Mouse (Mus musculus): ENCODE measurements at regions not wholly inside any gene's neighbourhood (a gene's known extent, or its start where the extent isn't known, plus 50 kb on each side); places are given as distances from the start of the nearest gene placed in this dataset.
A peak's percentile ranks its signal among the peaks of the same experiment; 100 is the strongest.
"Not testable (repeated sequence)": the region's sequence is repeated elsewhere in the genome, so short reads cannot be mapped to it uniquely, and the experiment has no call there.

GRCm38 (mm10) chr6:14632837-14633236 is 122.2 kb downstream of the Ppp1r3a start:
- no peak for DNase-seq
- intact Hi-C loops (cut with DNase I) = no loop called here

- intact Hi-C loops (cut with DNase I) = no loop called here
These were observed 123.2 kb downstream of the Ppp1r3a start for GRCm38 (mm10) chr6:14631719-14632445.

DNA sequence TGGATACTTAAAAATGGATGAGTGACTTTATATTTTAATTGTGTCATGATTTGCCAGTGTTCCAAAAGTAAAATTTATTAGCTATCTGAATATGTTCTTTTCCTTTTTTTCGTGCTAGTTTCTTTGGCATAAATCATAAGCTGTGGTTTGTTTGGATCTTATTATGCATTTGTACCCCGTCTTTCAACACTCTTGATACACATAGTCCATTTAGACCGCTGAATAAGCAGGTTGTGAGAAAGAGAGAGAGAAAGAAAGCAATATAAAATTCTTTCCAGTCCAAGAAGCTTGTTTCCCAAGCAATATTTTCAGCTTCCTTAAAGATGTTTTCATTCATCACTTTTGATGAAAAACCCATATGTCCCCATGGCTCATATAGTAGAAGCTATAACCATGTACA is 138.4 kb downstream of the Ppp1r3a start:
- intact Hi-C loops (cut with DNase I) = no loop called here
- no peak for DNase-seq

More at GRCm38 (mm10) chr6:14631719-14632445, 123.2 kb downstream of the Ppp1r3a start:
- no peak for DNase-seq

- intact Hi-C loops (cut with DNase I) = no loop called here
- DNase-seq = no peak
These were observed 147.0 kb downstream of the Ppp1r3a start for GRCm38 (mm10) chr6:14608076-14608475.

DNA sequence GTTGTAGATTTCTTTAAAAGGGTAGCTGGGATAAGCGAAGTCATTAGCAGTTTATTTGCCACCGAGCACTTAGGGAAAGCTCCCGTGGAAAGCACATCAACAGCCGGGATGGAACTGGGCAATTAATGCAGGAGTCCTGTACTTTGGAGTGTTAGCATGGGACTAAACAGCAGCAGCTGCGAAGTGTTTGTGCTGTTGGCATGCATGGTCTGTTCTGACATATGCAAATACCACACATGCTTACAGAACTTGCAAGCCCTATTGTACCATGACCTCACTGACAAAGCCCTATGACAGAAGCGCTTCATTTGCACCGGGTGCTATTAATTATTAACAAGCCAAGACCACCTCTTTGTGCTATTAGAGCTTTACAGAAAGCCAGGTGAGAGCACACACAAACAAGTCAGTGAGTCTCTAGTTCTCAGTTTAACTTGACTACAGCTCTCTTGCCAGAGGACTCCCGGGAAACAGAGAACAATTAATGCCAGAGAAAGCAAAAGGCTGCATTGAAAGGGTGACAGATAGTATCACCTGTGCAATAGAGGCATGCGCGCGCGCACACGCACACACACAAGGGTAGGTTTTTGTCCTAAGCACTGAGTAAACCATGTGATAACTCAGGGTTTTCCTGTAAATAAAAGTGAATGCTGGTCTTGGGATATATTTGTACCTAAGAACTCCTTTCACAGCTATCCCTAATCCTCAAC is 154.4 kb downstream of the Ppp1r3a start:
- intact Hi-C loops (cut with DNase I) = no loop called here
- peak in 1 of 2 experiments; percentile 2 for DNase-seq

GRCm38 (mm10) chr6:14596880-14597466 is 158.1 kb downstream of the Ppp1r3a start:
- intact Hi-C loops (cut with DNase I) = no loop called here
- DNase-seq = no peak

DNA sequence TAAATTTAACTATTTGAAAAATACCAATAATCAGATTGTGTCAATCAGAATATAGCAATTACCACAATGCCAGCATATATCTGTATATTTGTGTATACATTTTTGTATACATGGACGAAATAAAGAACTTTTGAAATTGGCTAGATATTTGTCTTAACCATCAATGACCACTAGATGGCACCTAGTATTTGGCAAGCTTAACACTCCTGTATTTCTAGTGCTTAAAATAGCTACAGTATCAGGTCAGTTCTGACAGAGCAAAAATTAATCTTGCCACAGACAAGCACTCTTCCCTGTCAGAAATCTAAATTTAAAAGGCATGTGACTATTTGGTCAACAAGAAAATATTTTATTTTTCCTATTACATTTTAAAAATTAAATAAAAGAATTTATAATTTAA is 169.2 kb downstream of the Ppp1r3a start:
- intact Hi-C loops (cut with DNase I) = loop anchor here (10.0 kb wide), 1 partner anchor 169 kb away; the partner anchor contains the start of gene Ppp1r3a
- DNase-seq = no peak

GRCm38 (mm10) chr6:14583829-14584228 is 171.2 kb downstream of the Ppp1r3a start:
- intact Hi-C loops (cut with DNase I) = loop anchor here (10.0 kb wide), 1 partner anchor 171 kb away; the partner anchor contains the start of gene Ppp1r3a

DNA sequence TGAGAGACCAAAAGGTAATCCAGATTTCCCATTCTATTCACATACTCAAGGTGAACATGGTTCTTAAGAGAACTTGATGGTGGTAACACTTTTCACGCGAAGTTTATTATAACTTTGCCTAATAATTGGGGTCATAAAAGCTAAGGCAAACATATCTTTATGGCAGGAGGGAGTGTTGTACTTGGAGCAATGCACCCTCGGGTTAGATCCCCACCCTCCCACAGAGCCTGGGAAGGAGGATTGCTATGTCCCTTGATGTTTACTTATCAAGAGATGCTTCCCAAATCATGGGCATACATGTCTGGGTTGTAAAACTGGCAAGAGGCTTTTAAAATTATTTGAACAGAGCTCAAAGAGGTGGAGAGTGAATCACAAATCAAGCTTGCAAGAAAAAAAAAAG is 180.5 kb downstream of the Ppp1r3a start:
- intact Hi-C loops (cut with DNase I) = no loop called here
- no peak for DNase-seq

More at GRCm38 (mm10) chr6:14583829-14584228, 171.2 kb downstream of the Ppp1r3a start:
- DNase-seq = no peak

GRCm38 (mm10) chr6:14573001-14573400 is 182.1 kb downstream of the Ppp1r3a start:
- no peak for DNase-seq
- intact Hi-C loops (cut with DNase I) = no loop called here

DNA sequence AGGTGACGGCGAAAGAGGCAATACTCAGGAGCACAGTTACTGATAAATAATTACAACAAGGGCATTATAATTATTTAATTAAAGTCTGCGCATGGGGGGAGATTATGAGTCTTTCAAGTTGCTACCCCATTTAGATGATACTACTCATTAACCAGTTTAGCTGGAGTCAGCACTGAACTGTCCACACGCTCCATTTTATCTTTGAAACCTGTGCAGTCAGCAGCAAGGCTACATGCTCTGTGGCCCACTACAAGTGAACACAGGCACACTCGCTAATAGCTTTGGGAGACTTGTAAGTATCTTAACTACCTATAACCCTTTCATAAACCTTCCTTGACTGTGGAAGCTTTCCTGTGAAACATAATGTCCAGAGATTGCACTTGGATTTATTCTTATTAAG is 214.7 kb downstream of the Ppp1r3a start:
- no peak for DNase-seq
- intact Hi-C loops (cut with DNase I) = no loop called here

- DNase-seq = no peak
- intact Hi-C loops (cut with DNase I) = no loop called here
These were observed 226.0 kb downstream of the Ppp1r3a start for GRCm38 (mm10) chr6:14529096-14529495.

GRCm38 (mm10) chr6:14528564-14528963 is 226.5 kb downstream of the Ppp1r3a start:
- intact Hi-C loops (cut with DNase I) = no loop called here
- no peak for DNase-seq

GRCm38 (mm10) chr6:14522742-14523141 is 232.3 kb downstream of the Ppp1r3a start:
- intact Hi-C loops (cut with DNase I) = no loop called here
- no peak for DNase-seq

GRCm38 (mm10) chr6:14521321-14521720 is 233.8 kb downstream of the Ppp1r3a start:
- DNase-seq = no peak
- intact Hi-C loops (cut with DNase I) = no loop called here

- peak in 1 of 2 experiments; percentile 42 for DNase-seq
- intact Hi-C loops (cut with DNase I) = loop anchor here (5.0 to 10.0 kb wide), 3 partner anchors 747 to 1217 kb away; no protein-coding TSS in a partner anchor
These were observed 250.9 kb downstream of the Ppp1r3a start for GRCm38 (mm10) chr6:14504171-14504570.

DNA sequence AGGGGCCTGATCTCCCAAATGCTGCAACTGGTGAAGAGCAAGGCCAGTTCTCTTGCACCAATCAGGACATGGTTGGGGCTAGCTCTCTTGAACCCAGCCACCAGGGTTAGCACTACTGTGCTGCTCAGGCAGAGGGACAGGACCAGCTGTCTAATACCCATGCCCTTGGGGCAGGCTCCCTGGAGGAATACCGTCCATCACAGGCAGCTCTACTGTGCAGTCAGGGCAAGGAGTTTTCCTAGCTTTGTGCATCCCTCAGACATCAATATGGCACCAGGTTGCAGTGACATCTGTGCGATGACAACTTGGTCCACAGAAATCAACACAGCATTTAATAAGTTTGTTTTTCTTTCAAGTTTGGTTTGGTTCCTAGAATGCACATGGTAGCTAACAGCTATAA is 254.4 kb downstream of the Ppp1r3a start:
- no peak for DNase-seq
- intact Hi-C loops (cut with DNase I) = loop anchor here (5.0 to 10.0 kb wide), 3 partner anchors 743 to 1213 kb away; no protein-coding TSS in a partner anchor

- intact Hi-C loops (cut with DNase I) = loop anchor here (5.0 to 10.0 kb wide), 3 partner anchors 743 to 1213 kb away; no protein-coding TSS in a partner anchor
- not testable (repeated sequence) for DNase-seq
These were observed 255.2 kb downstream of the Ppp1r3a start for GRCm38 (mm10) chr6:14499882-14500281.

DNA sequence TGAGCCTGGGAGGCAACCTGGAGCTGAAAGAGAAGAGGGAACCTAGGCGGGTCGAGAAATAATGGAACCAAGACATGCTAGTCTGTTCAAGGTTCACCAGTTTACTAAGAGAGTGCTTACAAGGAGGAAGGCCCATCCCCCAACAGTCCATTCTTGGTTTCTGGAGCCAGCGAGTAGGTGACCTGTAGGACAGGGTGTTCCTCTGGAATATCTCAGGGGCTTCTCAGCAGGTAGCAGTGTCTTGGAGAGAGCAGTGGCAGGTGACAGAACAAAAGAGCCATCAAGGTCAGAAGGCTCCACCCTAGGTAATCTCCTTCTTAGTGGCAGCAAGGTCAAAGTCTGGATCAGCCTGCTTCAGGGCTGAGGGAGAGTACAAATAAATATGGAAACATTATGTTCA is 268.4 kb downstream of the Ppp1r3a start:
- intact Hi-C loops (cut with DNase I); DNase-seq: not testable (repeated sequence)

DNA sequence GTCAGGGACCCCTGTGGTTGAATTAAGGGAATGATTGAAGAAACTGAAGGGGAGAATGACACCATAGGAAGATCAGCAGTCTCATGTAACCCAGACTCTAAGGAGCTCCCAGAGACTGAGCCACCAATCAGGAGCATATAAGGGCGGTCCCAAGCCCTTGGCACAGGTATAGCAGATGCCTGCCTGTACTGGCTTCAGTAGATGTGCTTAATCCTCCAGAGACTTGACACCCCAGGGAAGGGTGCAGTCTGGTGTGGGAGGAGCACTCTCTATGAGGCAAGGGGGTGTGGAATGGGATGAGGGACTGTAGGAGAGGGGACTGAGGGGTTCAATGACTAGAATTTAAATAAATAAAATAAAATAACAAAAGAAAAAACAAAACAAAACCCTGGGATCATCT is 298.7 kb downstream of the Ppp1r3a start:
- intact Hi-C loops (cut with DNase I) = no loop called here
- no peak for DNase-seq

DNA sequence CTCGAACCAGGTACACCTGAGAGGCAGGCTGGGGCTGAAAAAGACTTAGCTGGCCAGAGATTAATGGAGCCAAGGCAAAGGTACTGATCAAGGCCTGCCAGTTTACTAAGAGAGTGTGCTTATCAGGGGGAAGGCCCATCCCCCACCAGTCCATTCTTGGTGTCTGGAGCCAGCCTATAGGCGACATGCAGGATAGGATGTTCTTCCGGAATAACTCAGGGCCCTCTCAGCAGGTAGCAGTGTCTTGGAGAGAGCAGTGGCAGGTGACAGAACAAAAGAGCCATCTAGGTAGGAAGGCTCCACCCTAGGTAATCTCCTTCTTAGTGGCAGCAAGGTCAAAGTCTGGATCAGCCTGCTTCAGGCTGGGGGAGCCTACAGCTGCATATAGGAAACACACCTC is 301.8 kb downstream of the Ppp1r3a start:
- intact Hi-C loops (cut with DNase I); DNase-seq: not testable (repeated sequence)

All from heart, postnatal 14 days (tissue).